ENCODE assay signal across 21 mouse cellular contexts in genomic region chr3:153681720-153682119, GRCm38 (mm10). TPM values are rescaled to one million over a fixed set of nuclear protein-coding genes. Genes with fewer than 3 reads are reported as not detected.
DNase-seq lines count a peak whose midpoint lies in the region; ATAC-seq and TF ChIP-seq lines count a peak whose summit lies in the region.
"Had no signal": no experiment of that assay in that cellular context is flagged by ENCODE, and none has a peak within 500 bp of the region (broad histone marks: within the 10 kb centered on the region; RNA-seq: fewer than 3 reads in every experiment).

No protein-coding gene starts in this region.

- peaks cover 5% of the 10 kb centered on the region; the same call in 1 of the 2 replicates for H3K9me3 ChIP-seq in liver, embryonic 12.5 days (replicated peaks)
- no peaks in the 10 kb centered on the region for H3K9me3 ChIP-seq in liver, postnatal 0 days (ENCODE audit: low read length)
- H3K9me3 ChIP-seq in liver, embryonic 15.5 days (replicated peaks) = no peaks in the 10 kb centered on the region
- H3K9me3 ChIP-seq: heart, embryonic 13.5 days; midbrain, embryonic 10.5 days; neural tube, embryonic 12.5 days had no signal

- peaks cover 83% of the 10 kb centered on the region for H3K4me1 ChIP-seq in liver, embryonic 12.5 days
- peaks cover 13% of the 10 kb centered on the region for H3K4me1 ChIP-seq in liver, postnatal 0 days (ENCODE audit: insufficient read depth)
- H3K4me1 ChIP-seq in liver, embryonic 15.5 days (replicated peaks) = peaks cover 58% of the 10 kb centered on the region

- no peak overlapping the region for H3K4me3 ChIP-seq in liver, embryonic 12.5 days
- H3K4me3 ChIP-seq in liver, postnatal 0 days (ENCODE audit: low read depth, low read length) = no peak overlapping the region
- H3K4me3 ChIP-seq in liver, embryonic 15.5 days (replicated peaks) = no peak overlapping the region
- H3K4me3 ChIP-seq: erythroblast, embryonic 14.5 days; heart, embryonic 13.5 days; midbrain, embryonic 10.5 days; myocyte; neural tube, embryonic 12.5 days had no signal

- no peak for TF ChIP-seq CTCF in liver, postnatal 0 days (IDR thresholded peaks at IDR 0.05; ENCODE audit: low read depth)

- peak overlapping the region; percentile 56; the same call in 1 of the 2 replicates for H3K27ac ChIP-seq in liver, embryonic 12.5 days
- H3K27ac ChIP-seq in liver, postnatal 0 days (ENCODE audit: low read depth) = no peak overlapping the region
- H3K27ac ChIP-seq in liver, embryonic 15.5 days (replicated peaks) = peak overlapping the region; percentile 71
- H3K27ac ChIP-seq: heart, embryonic 13.5 days; kidney, postnatal 0 days; midbrain, embryonic 10.5 days; neural tube, embryonic 12.5 days had no signal

- H3K9ac ChIP-seq in liver, embryonic 12.5 days = no peak overlapping the region
- no peak overlapping the region for H3K9ac ChIP-seq in liver, postnatal 0 days (replicated peaks)
- no peak overlapping the region for H3K9ac ChIP-seq in liver, embryonic 15.5 days
- H3K9ac ChIP-seq: heart, embryonic 13.5 days; neural tube, embryonic 12.5 days had no signal

- H3K4me2 ChIP-seq in liver, embryonic 12.5 days = no peak overlapping the region
- no peak overlapping the region for H3K4me2 ChIP-seq in liver, postnatal 0 days (ENCODE audit: low read depth, low read length)
- H3K4me2 ChIP-seq in liver, embryonic 15.5 days = 0 out of 2 replicates have a peak overlapping the region, but pooled peaks have one; percentile 0
- H3K4me2 ChIP-seq: heart, embryonic 13.5 days; neural tube, embryonic 12.5 days had no signal

- peak; percentile 61 for ATAC-seq in liver, embryonic 12.5 days
- no peak for ATAC-seq in liver, postnatal 0 days
- ATAC-seq in common myeloid progenitor, adult 5-6 weeks (replicated peaks; ENCODE audit: low read depth, poor library complexity, severe bottlenecking) = peak; percentile 51
- ATAC-seq in liver, embryonic 15.5 days (ENCODE audit: insufficient read depth) = peak; percentile 58; the same call in 1 of the 2 replicates
- ATAC-seq: CD4-positive, CD25-positive, alpha-beta regulatory T cell, adult 4 months; forebrain, embryonic 16.5 days had no signal

- TF ChIP-seq EP300 in liver, postnatal 0 days (IDR thresholded peaks at IDR 0.05; ENCODE audit: low read depth) = no peak; the same call in 1 of the 2 replicates

- H3K36me3 ChIP-seq in liver, embryonic 12.5 days = peaks cover 13% of the 10 kb centered on the region; the same call in 1 of the 2 replicates
- H3K36me3 ChIP-seq in liver, postnatal 0 days (replicated peaks; ENCODE audit: insufficient read depth, low read length) = no peaks in the 10 kb centered on the region
- H3K36me3 ChIP-seq in liver, embryonic 15.5 days (replicated peaks) = 0 out of 2 replicates have a peak, but pooled peaks cover 9% of the 10 kb centered on the region
- H3K36me3 ChIP-seq: heart, embryonic 13.5 days; midbrain, embryonic 10.5 days; neural tube, embryonic 12.5 days had no signal

- WGBS in liver, embryonic 12.5 days (ENCODE audit: insufficient replicate concordance) = 30% methylated on average over 9 of the region's 9 CpGs
- WGBS in liver, postnatal 0 days (ENCODE audit: insufficient replicate concordance) = 44% methylated on average over 9 of the region's 9 CpGs
- 20% methylated on average over 9 of the region's 9 CpGs for WGBS in liver, embryonic 15.5 days (ENCODE audit: insufficient replicate concordance)

- no peak for DNase-seq in liver, postnatal 0 days
- DNase-seq in right cerebral cortex, postnatal 4 days = no peak
- DNase-seq in kidney, postnatal 14 days = no peak
- DNase-seq in cerebellum, adult 18-20 months = no peak
- DNase-seq: adrenal gland, adult 2 months; adrenal gland, postnatal 36 days; heart, postnatal 10 days; kidney, adult 8-10 months; right cerebral cortex, adult 18-20 months; thymus, postnatal 4 days had no signal

- no peaks in the 10 kb centered on the region for H3K27me3 ChIP-seq in liver, embryonic 12.5 days (replicated peaks)
- no peaks in the 10 kb centered on the region for H3K27me3 ChIP-seq in liver, postnatal 0 days (ENCODE audit: insufficient read depth, low read length)
- no peaks in the 10 kb centered on the region for H3K27me3 ChIP-seq in liver, embryonic 15.5 days
- H3K27me3 ChIP-seq: neural tube, embryonic 12.5 days had no signal

RNA-seq across cellular contexts. Expression of gene St6galnac3, which starts 43.3 kb away (rescaled TPM):
- polyA plus RNA-seq in liver, embryonic 12.5 days (2016; fragmentation: Nextera tagmentation; extraction: Ambion mirVana) = 12.9 and 13.6 TPM in 2 replicates
- polyA plus RNA-seq in liver, postnatal 0 days (2015; fragmentation: Nextera tagmentation; extraction: Ambion mirVana) = 4.5 and 5.0 TPM in 2 replicates
- total RNA-seq in common myeloid progenitor, adult 5-6 weeks (2017) = 2.7 and 14.1 TPM in 2 replicates
- polyA plus RNA-seq in liver, embryonic 15.5 days (2015; fragmentation: Nextera tagmentation; extraction: Ambion mirVana) = 10.1 and 10.2 TPM in 2 replicates
- polyA plus RNA-seq: myocyte had no signal
